Mouse (Mus musculus): ENCODE measurements around the gene Cfap157. TPM values are rescaled to one million over a fixed set of nuclear protein-coding genes. Genes with fewer than 3 reads are reported as not detected.
A peak's percentile ranks its signal among the peaks of the same experiment; 100 is the strongest.

The Cfap157 gene
- polyA plus RNA-seq, 1 experiment from 2014 or later = 0.33 TPM

GRCm38 (mm10) chr2:32736306-32736829 is 47.9 kb downstream of the Cfap157 start:
- no peak overlapping the region for H3K4me2 ChIP-seq (ENCODE audit: low read depth, low read length, severe bottlenecking)
- H3K4me3 ChIP-seq (ENCODE audit: low read depth, low read length) = no peak overlapping the region
- 48% methylated on average over 3 of the region's 3 CpGs for WGBS
- H3K4me1 ChIP-seq (replicated peaks; ENCODE audit: control insufficient read depth, insufficient read depth, low read length) = peaks cover 2% of the 10 kb centered on the region; the same call in 1 of the 2 replicates
- no peaks in the 10 kb centered on the region for H3K9me3 ChIP-seq (ENCODE audit: control insufficient read depth, low read length)
- ATAC-seq (replicated peaks; ENCODE audit: low FRiP score) = no peak
- DNase-seq (ENCODE audit: low spot score) = no peak
- no peak overlapping the region for H3K27ac ChIP-seq (ENCODE audit: low read depth, low read length)
- no peaks in the 10 kb centered on the region for H3K36me3 ChIP-seq (ENCODE audit: control insufficient read depth, insufficient read depth, low read length)
- H3K27me3 ChIP-seq (ENCODE audit: control insufficient read depth, insufficient read depth, low read length) = 0 out of 2 replicates have a peak, but pooled peaks cover 3% of the 10 kb centered on the region
- H3K9ac ChIP-seq (ENCODE audit: low read length) = no peak overlapping the region

GRCm38 (mm10) chr2:32734933-32735332 is 49.3 kb downstream of the Cfap157 start:
- Histone ChIP-seq H3K9ac (ENCODE audit: low read length) (no peak overlapping the region), H3K4me1 (replicated peaks; ENCODE audit: control insufficient read depth, insufficient read depth, low read length) (no peaks in the 10 kb centered on the region), H3K36me3 (ENCODE audit: control insufficient read depth, insufficient read depth, low read length) (no peaks in the 10 kb centered on the region), H3K9me3 (ENCODE audit: control insufficient read depth, low read length) (no peaks in the 10 kb centered on the region), H3K27ac (ENCODE audit: low read depth, low read length) (no peak overlapping the region), H3K27me3 (ENCODE audit: control insufficient read depth, insufficient read depth, low read length) (no peaks in the 10 kb centered on the region), H3K4me3 (ENCODE audit: low read depth, low read length) (no peak overlapping the region), H3K4me2 (ENCODE audit: low read depth, low read length, severe bottlenecking) (no peak overlapping the region)
- DNase-seq (ENCODE audit: low spot score) (no peak), ATAC-seq (replicated peaks; ENCODE audit: low FRiP score) (no peak)
- WGBS = 58% methylated on average over 4 of the region's 4 CpGs

GRCm38 (mm10) chr2:32734480-32734879 is 49.7 kb downstream of the Cfap157 start:
- Histone ChIP-seq H3K27ac (ENCODE audit: low read depth, low read length) (no peak overlapping the region), H3K9me3 (ENCODE audit: control insufficient read depth, low read length) (no peaks in the 10 kb centered on the region), H3K4me2 (ENCODE audit: low read depth, low read length, severe bottlenecking) (no peak overlapping the region), H3K4me3 (ENCODE audit: low read depth, low read length) (no peak overlapping the region), H3K9ac (ENCODE audit: low read length) (no peak overlapping the region), H3K36me3 (ENCODE audit: control insufficient read depth, insufficient read depth, low read length) (no peaks in the 10 kb centered on the region), H3K27me3 (ENCODE audit: control insufficient read depth, insufficient read depth, low read length) (no peaks in the 10 kb centered on the region), H3K4me1 (replicated peaks; ENCODE audit: control insufficient read depth, insufficient read depth, low read length) (no peaks in the 10 kb centered on the region)
- ATAC-seq (replicated peaks; ENCODE audit: low FRiP score) = no peak
- no peak for DNase-seq (ENCODE audit: low spot score)
- 47% methylated on average over 4 of the region's 4 CpGs for WGBS

- no peaks in the 10 kb centered on the region for H3K4me1 ChIP-seq (replicated peaks; ENCODE audit: control insufficient read depth, insufficient read depth, low read length)
- no peaks in the 10 kb centered on the region for H3K27me3 ChIP-seq (ENCODE audit: control insufficient read depth, insufficient read depth, low read length)
- no peak overlapping the region for H3K9ac ChIP-seq (ENCODE audit: low read length)
- no peak overlapping the region for H3K4me2 ChIP-seq (ENCODE audit: low read depth, low read length, severe bottlenecking)
- no peak overlapping the region for H3K4me3 ChIP-seq (ENCODE audit: low read depth, low read length)
- no peaks in the 10 kb centered on the region for H3K36me3 ChIP-seq (ENCODE audit: control insufficient read depth, insufficient read depth, low read length)
- no peak for DNase-seq (ENCODE audit: low spot score)
- no peak overlapping the region for H3K27ac ChIP-seq (ENCODE audit: low read depth, low read length)
- ATAC-seq (replicated peaks; ENCODE audit: low FRiP score) = no peak
- H3K9me3 ChIP-seq (ENCODE audit: control insufficient read depth, low read length) = no peaks in the 10 kb centered on the region
- 78% methylated on average over 6 of the region's 6 CpGs for WGBS
Measured at GRCm38 (mm10) chr2:32732695-32733094, 51.5 kb downstream of the Cfap157 start.

GRCm38 (mm10) chr2:32731911-32732310 is 52.3 kb downstream of the Cfap157 start:
- Histone ChIP-seq H3K4me1 (replicated peaks; ENCODE audit: control insufficient read depth, insufficient read depth, low read length) (no peaks in the 10 kb centered on the region), H3K27me3 (ENCODE audit: control insufficient read depth, insufficient read depth, low read length) (no peaks in the 10 kb centered on the region), H3K4me2 (ENCODE audit: low read depth, low read length, severe bottlenecking) (no peak overlapping the region), H3K9ac (ENCODE audit: low read length) (no peak overlapping the region), H3K4me3 (ENCODE audit: low read depth, low read length) (no peak overlapping the region), H3K9me3 (ENCODE audit: control insufficient read depth, low read length) (no peaks in the 10 kb centered on the region), H3K27ac (ENCODE audit: low read depth, low read length) (no peak overlapping the region), H3K36me3 (ENCODE audit: control insufficient read depth, insufficient read depth, low read length) (no peaks in the 10 kb centered on the region)
- no peak for DNase-seq (ENCODE audit: low spot score)
- ATAC-seq (replicated peaks; ENCODE audit: low FRiP score) = no peak
- WGBS = 79% methylated on average over 4 of the region's 4 CpGs

GRCm38 (mm10) chr2:32730854-32731253 is 53.4 kb downstream of the Cfap157 start:
- DNase-seq (ENCODE audit: low spot score) (peak; percentile 62), ATAC-seq (replicated peaks; ENCODE audit: low FRiP score) (no peak)
- Histone ChIP-seq H3K4me1 (replicated peaks; ENCODE audit: control insufficient read depth, insufficient read depth, low read length) (no peaks in the 10 kb centered on the region), H3K27ac (ENCODE audit: low read depth, low read length) (no peak overlapping the region), H3K4me3 (ENCODE audit: low read depth, low read length) (no peak overlapping the region), H3K27me3 (ENCODE audit: control insufficient read depth, insufficient read depth, low read length) (no peaks in the 10 kb centered on the region), H3K9me3 (ENCODE audit: control insufficient read depth, low read length) (no peaks in the 10 kb centered on the region), H3K36me3 (ENCODE audit: control insufficient read depth, insufficient read depth, low read length) (no peaks in the 10 kb centered on the region), H3K4me2 (ENCODE audit: low read depth, low read length, severe bottlenecking) (no peak overlapping the region), H3K9ac (ENCODE audit: low read length) (no peak overlapping the region)
- WGBS = 59% methylated on average over 11 of the region's 11 CpGs

DNA sequence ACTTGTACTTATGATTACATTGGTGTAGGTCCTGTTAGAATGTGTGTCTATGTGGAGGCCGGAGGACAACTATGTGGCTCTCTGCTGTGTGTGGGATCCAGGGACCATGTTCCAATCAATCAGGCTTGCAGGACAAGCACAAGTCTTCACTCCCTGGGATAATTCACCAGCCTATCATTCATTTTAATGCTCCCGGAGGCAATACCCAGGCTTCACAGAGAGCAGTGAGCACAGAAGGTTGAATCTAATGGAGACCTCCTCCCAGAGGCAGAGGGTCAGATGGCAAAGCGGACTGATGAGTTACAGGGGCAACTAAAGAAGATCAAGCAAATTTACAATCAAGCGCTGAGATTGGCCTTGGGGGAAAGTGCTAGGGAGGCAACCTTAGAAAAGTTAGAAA is 54.7 kb downstream of the Cfap157 start:
- no peaks in the 10 kb centered on the region for H3K4me1 ChIP-seq (replicated peaks; ENCODE audit: control insufficient read depth, insufficient read depth, low read length)
- no peak for DNase-seq (ENCODE audit: low spot score)
- no peak for ATAC-seq (replicated peaks; ENCODE audit: low FRiP score)
- no peak overlapping the region for H3K27ac ChIP-seq (ENCODE audit: low read depth, low read length)
- H3K27me3 ChIP-seq (ENCODE audit: control insufficient read depth, insufficient read depth, low read length) = no peaks in the 10 kb centered on the region
- H3K4me3 ChIP-seq (ENCODE audit: low read depth, low read length) = no peak overlapping the region
- no peaks in the 10 kb centered on the region for H3K9me3 ChIP-seq (ENCODE audit: control insufficient read depth, low read length)
- no peak overlapping the region for H3K4me2 ChIP-seq (ENCODE audit: low read depth, low read length, severe bottlenecking)
- H3K9ac ChIP-seq (ENCODE audit: low read length) = no peak overlapping the region
- WGBS = 81% methylated on average over 4 of the region's 4 CpGs
- no peaks in the 10 kb centered on the region for H3K36me3 ChIP-seq (ENCODE audit: control insufficient read depth, insufficient read depth, low read length)

GRCm38 (mm10) chr2:32728463-32728862 is 55.8 kb downstream of the Cfap157 start:
- peak overlapping the region; percentile 3; the same call in 1 of the 2 replicates for H3K4me2 ChIP-seq (ENCODE audit: low read depth, low read length, severe bottlenecking)
- ATAC-seq (replicated peaks; ENCODE audit: low FRiP score) = no peak
- 52% methylated on average over 7 of the region's 7 CpGs for WGBS
- H3K27me3 ChIP-seq (ENCODE audit: control insufficient read depth, insufficient read depth, low read length) = no peaks in the 10 kb centered on the region
- H3K4me1 ChIP-seq (replicated peaks; ENCODE audit: control insufficient read depth, insufficient read depth, low read length) = no peaks in the 10 kb centered on the region
- H3K36me3 ChIP-seq (ENCODE audit: control insufficient read depth, insufficient read depth, low read length) = no peaks in the 10 kb centered on the region
- H3K27ac ChIP-seq (ENCODE audit: low read depth, low read length) = no peak overlapping the region
- H3K9ac ChIP-seq (ENCODE audit: low read length) = no peak overlapping the region
- DNase-seq (ENCODE audit: low spot score) = no peak
- no peaks in the 10 kb centered on the region for H3K9me3 ChIP-seq (ENCODE audit: control insufficient read depth, low read length)
- no peak overlapping the region for H3K4me3 ChIP-seq (ENCODE audit: low read depth, low read length)

GRCm38 (mm10) chr2:32727435-32727834 is 56.8 kb downstream of the Cfap157 start:
- peak; percentile 96 for ATAC-seq (replicated peaks; ENCODE audit: low FRiP score)
- peak; percentile 94 for DNase-seq (ENCODE audit: low spot score)
- Histone ChIP-seq H3K9ac (ENCODE audit: low read length) (peak overlapping the region; percentile 9; the same call in 1 of the 2 replicates), H3K27ac (ENCODE audit: low read depth, low read length) (no peak overlapping the region), H3K36me3 (ENCODE audit: control insufficient read depth, insufficient read depth, low read length) (no peaks in the 10 kb centered on the region), H3K27me3 (ENCODE audit: control insufficient read depth, insufficient read depth, low read length) (no peaks in the 10 kb centered on the region), H3K4me2 (ENCODE audit: low read depth, low read length, severe bottlenecking) (peak overlapping the region; percentile 48; the same call in 1 of the 2 replicates), H3K4me1 (replicated peaks; ENCODE audit: control insufficient read depth, insufficient read depth, low read length) (no peaks in the 10 kb centered on the region), H3K4me3 (ENCODE audit: low read depth, low read length) (peak overlapping the region; percentile 18), H3K9me3 (ENCODE audit: control insufficient read depth, low read length) (no peaks in the 10 kb centered on the region)
- under 1% methylated on average over 16 of the region's 16 CpGs for WGBS

Data from forebrain, embryonic 11.5 days (tissue).